Mouse (Mus musculus): ENCODE results near the gene Pbx1.

DNA sequence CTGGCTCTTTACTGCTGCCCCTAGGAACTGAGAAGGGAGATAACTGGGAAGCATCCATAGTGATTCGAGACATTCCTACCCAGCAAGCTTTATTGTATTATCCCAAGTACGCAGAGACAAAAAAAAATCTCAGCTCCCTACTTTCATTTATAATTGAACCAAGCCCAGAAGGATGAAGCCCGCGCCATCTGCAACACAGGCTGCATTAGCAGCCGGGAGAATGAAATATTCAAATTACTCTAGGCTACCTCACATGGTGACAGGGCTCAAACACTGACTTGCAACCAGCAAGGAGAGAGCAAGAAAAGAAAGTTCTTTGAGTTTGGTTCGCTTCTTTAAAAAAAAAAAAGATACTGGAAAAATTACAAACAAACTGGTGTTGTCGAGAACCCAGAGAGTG is 191.2 kb downstream of the Pbx1 start:
- no peak for TF ChIP-seq CTCF (IDR thresholded peaks at IDR 0.05; ENCODE audit: low read depth)
- TF ChIP-seq EP300 (IDR thresholded peaks at IDR 0.05; ENCODE audit: low read depth), result no peak
